Mouse (Mus musculus) G1E (cell line): ENCODE results near the gene Hamp2.

Experiments used
- CTCF ChIP-seq: IDR thresholded peaks from 2 replicates; pipeline ENCODE4 v1.5.1; 2012; ENCODE audit warnings: low read depth, low read length, inconsistent platforms, mixed read lengths
- GATA1 ChIP-seq: IDR thresholded peaks from 2 replicates; pipeline ENCODE4 v1.6.1; 2012; ENCODE audit warnings: borderline replicate concordance, low read length, inconsistent platforms, mixed read lengths

GRCm38 (mm10) chr7:30969174-30969573 is 44.7 kb upstream of the Hamp2 start:
- TF ChIP-seq CTCF (no peak), GATA1 (no peak)
